In the genomic region with DNA sequence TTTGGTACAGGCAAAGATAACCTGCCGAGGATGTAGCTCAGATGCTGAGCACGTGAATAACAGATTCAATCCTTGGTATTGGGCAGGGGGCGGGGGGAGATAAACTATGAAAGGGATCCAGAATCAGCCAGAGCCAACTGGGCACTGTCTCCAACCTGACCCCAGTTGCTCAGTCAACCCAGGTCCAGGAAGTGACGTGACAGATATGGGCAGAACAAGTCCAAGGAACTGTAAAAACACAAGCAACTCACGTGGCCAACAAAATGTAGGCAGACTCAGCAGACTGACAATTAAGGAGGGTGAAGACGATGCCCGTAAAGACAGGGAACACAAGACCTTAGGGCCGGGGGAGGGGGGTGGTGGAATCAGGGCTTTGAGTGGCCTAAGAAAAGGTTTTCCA, we compare ENCODE assay signal across 7 mouse cellular contexts.
"Had no signal": no experiment of that assay in that cellular context is flagged by ENCODE, and none has a peak within 500 bp of the region (broad histone marks: within the 10 kb centered on the region; RNA-seq: fewer than 3 reads in every experiment).

No protein-coding gene starts in this region.

- H3K4me2 ChIP-seq: midbrain, embryonic 11.5 days; neural tube, embryonic 12.5 days; neural tube, embryonic 15.5 days had no signal

- H3K4me3 ChIP-seq: lung, embryonic 15.5 days; neural tube, embryonic 12.5 days; neural tube, embryonic 15.5 days had no signal

- H3K4me1 ChIP-seq: lung, embryonic 15.5 days had no signal

- H3K27ac ChIP-seq: kidney, postnatal 0 days; liver, embryonic 14.5 days; lung, embryonic 15.5 days; neural tube, embryonic 12.5 days; neural tube, embryonic 15.5 days; stomach, postnatal 0 days had no signal

- H3K36me3 ChIP-seq: lung, embryonic 15.5 days; neural tube, embryonic 12.5 days; neural tube, embryonic 15.5 days had no signal

- H3K9ac ChIP-seq: liver, embryonic 14.5 days; lung, embryonic 15.5 days; neural tube, embryonic 12.5 days; neural tube, embryonic 15.5 days had no signal

- H3K9me3 ChIP-seq: lung, embryonic 15.5 days; neural tube, embryonic 12.5 days; neural tube, embryonic 15.5 days had no signal
